Mouse (Mus musculus) forebrain, embryonic 14.5 days (tissue): ENCODE data around the gene Ctdspl. TPM values are rescaled to one million over a fixed set of nuclear protein-coding genes. Genes with fewer than 3 reads are reported as not detected.

Source experiments
- ATAC-seq: fragments of 200-750 bp; cut with Nextera tagmentation; 2 replicates; pipeline ENCODE4 v1.8.0; 2017; ENCODE audit warnings: mild to moderate bottlenecking, moderate library complexity
- DNase-seq: peaks from one replicate; pipeline ENCODE4 v3.0.0-alpha.2; 2015; ENCODE audit warnings: low spot score
- H3K27ac ChIP-seq: fragments of 300-500 bp; sonication (generic); 2 replicates; pipeline ENCODE4 v1.5.1; 2014; ENCODE audit warnings: low read depth, mild to moderate bottlenecking, control low read depth, low read length, moderate library complexity
- H3K27me3 ChIP-seq: fragments of 300-500 bp; sonication (generic); replicated peaks from 2 replicates; pipeline ENCODE4 v1.6.1; 2014; ENCODE audit warnings: low read length, control low read depth, mixed read lengths; ENCODE audit not compliant: control insufficient read depth, insufficient read depth
- H3K36me3 ChIP-seq: fragments of 300-500 bp; sonication (generic); 2 replicates; pipeline ENCODE4 v1.6.1; 2014; ENCODE audit warnings: low read length, control low read depth; ENCODE audit not compliant: control insufficient read depth, insufficient read depth
- H3K4me1 ChIP-seq: fragments of 300-500 bp; sonication (generic); 2 replicates; pipeline ENCODE4 v1.6.1; 2014; ENCODE audit warnings: antibody characterized with exemption, low read length, control low read depth; ENCODE audit not compliant: control insufficient read depth, insufficient read depth
- H3K4me2 ChIP-seq: fragments of 300-500 bp; sonication (generic); 2 replicates; pipeline ENCODE4 v1.6.1; 2014; ENCODE audit warnings: mild to moderate bottlenecking, control low read depth, low read length
- H3K4me3 ChIP-seq: fragments of 300-500 bp; sonication (generic); 2 replicates; pipeline ENCODE4 v1.5.1; 2014; ENCODE audit warnings: low read depth, low read length, control low read depth
- H3K9ac ChIP-seq: fragments of 300-500 bp; sonication (generic); 2 replicates; pipeline ENCODE4 v1.6.1; 2014; ENCODE audit warnings: mild to moderate bottlenecking, low read length, control low read depth, moderate library complexity
- H3K9me3 ChIP-seq: fragments of 300-500 bp; sonication (generic); replicated peaks from 2 replicates; pipeline ENCODE4 v1.6.1; 2016; ENCODE audit warnings: low read length, control low read depth, mixed read lengths; ENCODE audit not compliant: control insufficient read depth
- WGBS: fragments of 180-500 bp; shearing (Covaris S2); extraction: QIAGEN DNeasy Blood & Tissue Kit; methylation state at CpG from one replicate; pipeline ENCODE4 v1.1.7; 2014; 5-methylcytosine and 5-hydroxymethylcytosine counted together
- polyA plus RNA-seq: library from polyadenylated mRNA; unstranded; fragments of >200 nt; fragmentation: Nextera tagmentation; extraction: Ambion mirVana; gene quantifications from 2 replicates; pipeline ENCODE4 v1.2.1, GENCODE M21; 2014

Gene Ctdspl
- polyA plus RNA-seq, 1 experiment from 2014 or later: 5.7 TPM

DNA sequence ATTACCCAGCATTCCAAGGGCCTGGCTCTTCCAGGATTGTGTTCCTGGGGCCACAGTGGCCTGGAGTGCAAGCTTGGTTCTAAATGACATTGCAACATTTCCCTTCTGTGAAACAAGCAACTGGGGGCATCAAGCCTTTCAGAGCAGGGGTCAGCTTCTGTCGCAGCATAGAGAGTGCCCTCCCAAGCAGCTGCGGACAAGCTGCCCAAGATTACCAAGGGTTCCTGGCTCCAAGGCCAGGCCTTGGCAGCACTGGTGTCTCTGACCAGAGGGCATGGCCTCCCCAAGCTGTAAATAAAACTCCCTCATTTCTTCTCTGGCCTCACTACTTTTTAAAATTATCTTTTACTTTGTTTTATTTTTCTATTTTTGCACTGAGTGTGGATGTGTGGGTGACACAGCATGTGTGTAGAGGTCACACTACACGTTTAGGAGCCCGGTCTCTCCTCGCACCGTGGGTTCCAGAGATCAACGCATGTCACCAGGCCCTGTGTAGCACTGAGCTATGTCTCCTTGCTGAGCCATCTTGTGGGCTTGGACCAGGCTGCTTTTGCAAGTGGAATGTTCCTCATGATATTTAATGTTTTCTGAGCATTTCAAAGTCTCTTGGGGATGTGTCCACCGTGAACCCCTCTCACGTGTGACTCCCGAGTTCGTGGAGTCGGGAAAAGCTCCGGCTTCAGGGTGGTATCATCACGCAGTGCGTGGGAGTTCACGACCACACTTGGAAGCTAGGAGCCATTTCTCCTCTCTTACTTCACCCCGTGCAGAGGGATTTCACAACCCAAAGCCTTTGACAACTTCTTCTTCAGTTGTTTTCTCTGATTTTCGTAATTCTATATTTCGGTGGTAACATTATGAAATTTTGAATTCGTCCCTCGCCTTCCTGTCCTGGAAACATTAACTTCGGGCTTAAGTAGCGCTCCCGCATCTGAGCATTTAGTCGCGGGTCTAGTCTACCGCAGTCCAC lies 102.3 kb downstream of the Ctdspl start:
- Histone ChIP-seq H3K27me3 (no peaks in the 10 kb centered on the region), H3K36me3 (no peaks in the 10 kb centered on the region), H3K4me2 (no peak overlapping the region), H3K9ac (no peak overlapping the region), H3K4me3 (no peak overlapping the region), H3K9me3 (no peaks in the 10 kb centered on the region), H3K4me1 (peaks cover 17% of the 10 kb centered on the region), H3K27ac (no peak overlapping the region)
- DNase-seq: no peak
- ATAC-seq: no peak
- 95% methylated on average over 27 of the region's 27 CpGs for WGBS

DNA sequence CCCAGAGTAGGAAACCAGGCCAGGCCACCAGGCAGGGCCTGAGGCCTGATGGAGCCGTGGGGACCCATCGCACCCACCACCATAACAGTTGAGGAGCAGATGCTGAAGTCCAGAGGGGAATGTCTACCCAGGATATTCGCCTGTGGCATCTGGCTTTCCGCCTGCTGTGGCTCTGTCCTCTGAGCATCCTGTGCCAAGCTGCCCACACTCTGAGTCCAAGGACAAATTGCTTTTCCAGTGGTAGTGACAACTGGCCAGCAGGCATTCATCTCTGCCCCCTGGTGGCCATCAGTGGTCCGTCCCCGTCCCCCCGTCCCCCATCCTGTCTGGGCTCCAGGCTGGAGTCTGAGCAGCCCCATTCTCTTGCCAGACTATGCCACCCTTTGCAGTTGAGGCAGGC lies 103.3 kb downstream of the Ctdspl start:
- no peaks in the 10 kb centered on the region for H3K36me3 ChIP-seq
- 50% methylated on average over 7 of the region's 7 CpGs for WGBS
- H3K27me3 ChIP-seq: no peaks in the 10 kb centered on the region
- no peaks in the 10 kb centered on the region for H3K9me3 ChIP-seq
- H3K4me1 ChIP-seq: peaks cover 27% of the 10 kb centered on the region
- no peak overlapping the region for H3K4me3 ChIP-seq
- H3K4me2 ChIP-seq: no peak overlapping the region
- H3K9ac ChIP-seq: no peak overlapping the region
- DNase-seq (peak; percentile 66), ATAC-seq (peak; percentile 40)
- no peak overlapping the region for H3K27ac ChIP-seq

DNA sequence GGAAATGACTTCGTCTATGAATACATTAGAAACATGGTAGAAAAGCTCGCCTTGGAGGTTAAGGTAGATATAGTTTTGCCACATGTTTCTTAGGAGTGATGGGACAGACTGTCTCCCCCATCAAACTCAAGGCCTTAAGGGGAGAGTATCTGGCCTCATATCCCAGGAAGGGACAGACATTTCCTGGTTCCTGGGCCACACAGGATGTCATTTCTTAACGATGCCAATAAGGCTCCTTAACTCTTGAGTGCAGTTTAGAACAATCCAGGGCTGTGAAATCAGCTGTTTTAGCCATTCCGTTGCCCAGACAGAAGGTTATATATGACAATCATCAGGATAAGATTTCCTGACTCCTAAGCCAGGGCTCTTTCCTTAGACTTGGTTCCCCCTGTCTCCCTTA lies 104.8 kb downstream of the Ctdspl start:
- ATAC-seq (no peak), DNase-seq (no peak)
- 80% methylated on average over 4 of the region's 4 CpGs for WGBS
- no peaks in the 10 kb centered on the region for H3K9me3 ChIP-seq
- no peak overlapping the region for H3K4me3 ChIP-seq
- H3K36me3 ChIP-seq: no peaks in the 10 kb centered on the region
- peaks cover 35% of the 10 kb centered on the region for H3K4me1 ChIP-seq
- H3K4me2 ChIP-seq: no peak overlapping the region
- no peak overlapping the region for H3K9ac ChIP-seq
- H3K27me3 ChIP-seq: no peaks in the 10 kb centered on the region
- no peak overlapping the region for H3K27ac ChIP-seq

DNA sequence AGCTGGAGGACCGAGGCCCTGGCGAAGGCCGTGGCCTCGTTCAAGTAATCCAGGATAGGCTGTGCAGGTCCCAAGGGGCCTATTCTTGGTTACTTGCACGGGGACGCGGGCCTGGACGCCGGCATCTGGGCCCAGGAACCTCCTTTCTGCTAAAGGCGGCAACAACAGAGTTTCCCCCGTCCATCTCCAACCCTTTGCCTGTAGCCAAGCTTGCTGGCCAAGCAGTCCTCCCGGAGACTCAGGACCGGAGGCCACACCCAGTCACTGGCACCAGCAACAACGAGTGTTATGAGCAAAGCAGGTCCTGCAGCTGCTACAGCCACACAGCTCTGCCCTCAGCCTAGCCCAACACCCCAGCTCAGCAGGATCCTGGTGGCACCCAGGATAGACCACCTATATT lies 105.5 kb downstream of the Ctdspl start:
- peaks cover 35% of the 10 kb centered on the region for H3K4me1 ChIP-seq
- peak overlapping the region; percentile 27; the same call in 1 of the 2 replicates for H3K27ac ChIP-seq

DNA sequence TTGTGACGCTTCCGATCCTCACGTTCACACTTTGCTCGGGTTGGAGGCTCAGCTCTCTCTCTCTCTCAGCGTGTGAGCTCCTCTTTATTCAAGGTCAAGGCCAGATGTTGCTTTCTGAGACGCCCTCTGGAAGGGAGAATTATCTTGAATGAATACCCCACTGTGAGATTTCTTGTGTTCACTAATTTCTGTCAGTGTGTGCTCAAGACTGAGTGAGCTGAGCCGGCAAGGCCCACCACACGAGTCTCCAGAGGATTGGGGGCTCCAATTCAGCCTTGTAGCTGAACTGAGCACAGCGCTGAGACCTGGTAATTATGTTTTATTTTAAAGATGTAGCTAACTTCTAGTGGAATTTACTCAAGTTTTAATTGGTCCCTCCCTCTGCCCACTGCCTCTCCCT lies 106.3 kb downstream of the Ctdspl start:
- peak overlapping the region; percentile 27; the same call in 1 of the 2 replicates for H3K27ac ChIP-seq
- ATAC-seq: no peak
- no peaks in the 10 kb centered on the region for H3K9me3 ChIP-seq
- no peaks in the 10 kb centered on the region for H3K36me3 ChIP-seq
- no peak overlapping the region for H3K4me2 ChIP-seq
- peaks cover 35% of the 10 kb centered on the region for H3K4me1 ChIP-seq
- WGBS: 24% methylated on average over 9 of the region's 9 CpGs
- H3K9ac ChIP-seq: 0 out of 2 replicates have a peak overlapping the region, but pooled peaks have one; percentile 40
- no peak overlapping the region for H3K4me3 ChIP-seq
- peak; percentile 16 for DNase-seq
- no peaks in the 10 kb centered on the region for H3K27me3 ChIP-seq

More for the DNA sequence above, 105.5 kb downstream of the Ctdspl start:
- Histone ChIP-seq H3K4me2 (no peak overlapping the region), H3K27me3 (no peaks in the 10 kb centered on the region), H3K4me3 (no peak overlapping the region), H3K9ac (no peak overlapping the region), H3K36me3 (no peaks in the 10 kb centered on the region), H3K9me3 (no peaks in the 10 kb centered on the region)
- WGBS: 84% methylated on average over 14 of the region's 14 CpGs
- ATAC-seq (no peak), DNase-seq (no peak)

DNA sequence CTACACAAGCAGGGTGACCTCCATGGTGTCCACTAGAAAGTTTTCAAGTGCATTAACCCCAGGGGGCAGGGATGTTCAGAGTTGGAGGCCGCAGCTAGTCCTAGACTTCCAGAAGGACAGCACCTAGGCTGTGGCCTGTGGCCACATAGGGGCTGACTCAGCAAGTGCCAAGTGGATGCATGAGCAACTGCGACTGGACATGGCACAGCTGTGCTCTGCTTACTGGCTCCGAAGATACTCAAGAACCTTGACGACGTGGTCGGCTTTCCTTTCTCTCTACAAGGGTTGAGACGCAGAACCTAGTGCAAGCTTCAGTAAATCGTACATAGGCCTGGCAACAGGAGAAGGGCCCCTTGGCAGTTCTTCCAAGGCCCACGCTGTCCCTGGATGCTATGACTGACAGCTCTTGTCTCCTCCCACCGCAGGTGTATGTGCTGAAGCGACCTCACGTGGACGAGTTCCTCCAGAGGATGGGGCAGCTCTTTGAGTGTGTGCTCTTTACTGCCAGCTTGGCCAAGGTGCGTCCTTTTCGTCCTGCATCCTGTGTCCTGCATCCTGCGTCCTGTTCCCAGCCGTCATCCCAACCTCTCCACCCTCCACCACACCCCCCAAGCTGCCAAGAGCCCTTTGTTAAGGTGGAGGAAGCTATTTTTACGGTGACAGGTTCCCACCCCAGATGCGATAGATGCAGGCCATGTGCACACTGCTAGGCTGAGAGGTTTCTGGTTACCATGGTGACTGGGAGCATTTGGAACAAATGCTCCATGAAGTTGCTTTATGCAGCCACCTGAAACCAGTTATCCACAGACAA lies 107.1 kb downstream of the Ctdspl start:
- Histone ChIP-seq H3K9me3 (no peaks in the 10 kb centered on the region), H3K9ac (peak overlapping the region; percentile 2; the same call in 1 of the 2 replicates), H3K36me3 (no peaks in the 10 kb centered on the region; the same call in 1 of the 2 replicates), H3K27me3 (no peaks in the 10 kb centered on the region), H3K4me3 (no peak overlapping the region), H3K4me1 (peaks cover 35% of the 10 kb centered on the region), H3K27ac (peak overlapping the region; percentile 46; the same call in 1 of the 2 replicates), H3K4me2 (no peak overlapping the region)
- ATAC-seq: peak; percentile 59
- DNase-seq: peak; percentile 82
- WGBS: 50% methylated on average over 19 of the region's 19 CpGs

DNA sequence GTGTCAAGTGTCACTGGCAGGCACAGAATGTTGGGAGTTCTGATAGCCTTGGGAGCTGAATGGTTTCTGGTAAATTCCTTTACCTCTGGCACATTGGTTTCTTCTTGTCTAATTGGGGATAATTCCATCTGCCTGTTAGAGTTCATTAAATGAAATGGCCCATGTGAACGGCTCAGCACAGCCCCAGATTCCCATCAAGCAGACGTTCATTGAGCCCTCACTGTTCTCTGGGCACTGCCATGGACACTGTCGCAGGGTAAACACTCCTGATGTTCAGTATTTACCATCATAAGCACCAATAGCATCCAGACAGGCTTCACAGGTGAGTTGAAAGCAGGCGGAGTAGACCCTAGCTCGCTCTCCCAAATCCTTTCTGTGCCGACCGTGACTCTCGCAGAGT lies 107.8 kb downstream of the Ctdspl start:
- no peaks in the 10 kb centered on the region; the same call in 1 of the 2 replicates for H3K36me3 ChIP-seq

DNA sequence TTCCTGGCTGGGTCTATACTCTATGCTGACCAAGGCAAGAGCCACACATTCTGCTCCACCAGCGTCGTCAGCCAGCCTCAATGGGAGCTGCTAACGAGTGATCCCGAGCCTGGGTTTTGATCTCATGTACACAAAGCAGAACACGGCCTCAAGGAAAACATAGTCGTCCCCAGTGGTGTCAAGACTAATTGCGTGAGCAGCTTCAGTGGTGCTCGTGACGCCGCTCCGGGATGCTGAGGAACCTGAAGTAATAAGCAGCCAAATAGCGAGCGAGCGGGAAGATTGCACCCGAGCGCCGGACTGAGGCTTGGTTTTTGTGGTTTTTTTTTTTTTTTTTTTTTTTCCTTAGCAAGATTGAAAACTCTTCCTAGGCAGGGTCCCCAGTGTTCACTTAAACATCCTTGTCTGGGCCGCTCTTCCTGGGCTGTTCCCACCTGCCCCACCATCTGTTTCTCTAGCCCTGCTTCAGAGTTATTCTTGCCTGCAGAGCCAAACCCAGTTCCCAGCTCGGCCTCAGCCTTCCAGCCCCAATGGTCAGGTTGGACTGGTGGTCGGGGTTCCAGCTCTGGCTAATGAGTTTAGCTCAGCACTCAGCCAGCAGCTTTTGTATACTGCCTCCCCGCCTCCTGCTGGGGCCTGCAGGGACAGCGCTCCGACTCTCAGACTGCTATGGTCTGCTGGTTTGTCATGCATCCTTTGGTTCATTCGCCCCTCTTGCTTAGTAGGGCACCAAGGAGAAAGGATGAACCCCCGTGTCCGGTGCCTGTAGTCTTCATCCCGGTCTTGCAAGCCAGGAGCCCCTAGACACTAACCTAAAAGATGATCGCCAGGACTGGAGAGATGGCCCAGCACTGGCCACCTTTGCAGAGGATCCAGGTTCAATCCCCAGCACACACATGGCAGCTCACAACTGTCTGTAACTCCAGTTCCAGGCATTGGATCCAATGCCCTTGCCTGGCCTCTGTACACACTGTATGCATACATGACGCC lies 108.7 kb downstream of the Ctdspl start:
- no peaks in the 10 kb centered on the region; the same call in 1 of the 2 replicates for H3K36me3 ChIP-seq
- DNase-seq (peak; percentile 45), ATAC-seq (no peak)
- H3K27me3 ChIP-seq: no peaks in the 10 kb centered on the region
- no peaks in the 10 kb centered on the region for H3K9me3 ChIP-seq
- no peak overlapping the region for H3K9ac ChIP-seq
- H3K4me2 ChIP-seq: no peak overlapping the region
- H3K4me1 ChIP-seq: peaks cover 35% of the 10 kb centered on the region
- no peak overlapping the region for H3K4me3 ChIP-seq
- H3K27ac ChIP-seq: no peak overlapping the region
- 34% methylated on average over 29 of the region's 29 CpGs for WGBS

More for the DNA sequence above, 107.8 kb downstream of the Ctdspl start:
- H3K27me3 ChIP-seq: no peaks in the 10 kb centered on the region
- ATAC-seq (0 out of 2 replicates have a peak, but pooled peaks have one; percentile 16), DNase-seq (no peak)
- 47% methylated on average over 8 of the region's 8 CpGs for WGBS
- H3K4me2 ChIP-seq: no peak overlapping the region
- H3K9ac ChIP-seq: no peak overlapping the region
- H3K4me1 ChIP-seq: peaks cover 35% of the 10 kb centered on the region
- H3K27ac ChIP-seq: no peak overlapping the region
- no peak overlapping the region for H3K4me3 ChIP-seq
- H3K9me3 ChIP-seq: no peaks in the 10 kb centered on the region
